Mouse (Mus musculus) liver, adult (tissue): ENCODE measurements around the gene Trim47.

Experiments used
- GATA4 ChIP-seq: IDR thresholded peaks from 2 replicates; pipeline ENCODE4 v1.6.1; 2014; ENCODE audit warnings: mild to moderate bottlenecking, low read length; ENCODE audit not compliant: insufficient replicate concordance

The Trim47 gene

GRCm38 (mm10) chr11:116105065-116105464 is 21.9 kb downstream of the Trim47 start:
- no peak for TF ChIP-seq GATA4

GRCm38 (mm10) chr11:116104006-116104646 is 22.9 kb downstream of the Trim47 start:
- no peak; the same call in 1 of the 2 replicates for TF ChIP-seq GATA4

GRCm38 (mm10) chr11:116103572-116103971 is 23.4 kb downstream of the Trim47 start:
- TF ChIP-seq GATA4 = no peak

GRCm38 (mm10) chr11:116102472-116102871 is 24.5 kb downstream of the Trim47 start:
- no peak for TF ChIP-seq GATA4

GRCm38 (mm10) chr11:116101931-116102381 is 25.1 kb downstream of the Trim47 start:
- TF ChIP-seq GATA4 = no peak; the same call in 1 of the 2 replicates

GRCm38 (mm10) chr11:116100839-116101238 is 26.2 kb downstream of the Trim47 start:
- TF ChIP-seq GATA4 = no peak

- TF ChIP-seq GATA4 = no peak
These were observed 26.6 kb downstream of the Trim47 start for GRCm38 (mm10) chr11:116100385-116100784.

GRCm38 (mm10) chr11:116099462-116099861 is 27.5 kb downstream of the Trim47 start:
- no peak for TF ChIP-seq GATA4

GRCm38 (mm10) chr11:116098711-116099460 is 28.1 kb downstream of the Trim47 start:
- no peak for TF ChIP-seq GATA4

GRCm38 (mm10) chr11:116096213-116097108 is 30.5 kb downstream of the Trim47 start:
- no peak for TF ChIP-seq GATA4

GRCm38 (mm10) chr11:116095573-116095972 is 31.4 kb downstream of the Trim47 start:
- peak; percentile 83 for TF ChIP-seq GATA4

GRCm38 (mm10) chr11:116093771-116094565 is 33.0 kb downstream of the Trim47 start:
- TF ChIP-seq GATA4 = peak; percentile 85; the same call in 1 of the 2 replicates

- TF ChIP-seq GATA4 = no peak
These were observed 35.4 kb downstream of the Trim47 start for GRCm38 (mm10) chr11:116091591-116091990.

- no peak for TF ChIP-seq GATA4
These were observed 37.5 kb downstream of the Trim47 start for GRCm38 (mm10) chr11:116089545-116089944.
